Mouse (Mus musculus): ENCODE measurements at regions not wholly inside any gene's neighbourhood (a gene's known extent, or its start where the extent isn't known, plus 50 kb on each side); places are given as distances from the start of the nearest gene placed in this dataset.

GRCm38 (mm10) chr1:137256294-137256693 lies 296.0 kb upstream of the Nr5a2 start:
- TF ChIP-seq CTCF (IDR thresholded peaks at IDR 0.05; ENCODE audit: extremely low read depth, insufficient read depth, insufficient read length, insufficient replicate concordance) = no peak
- TF ChIP-seq POLR2A (IDR thresholded peaks at IDR 0.05; ENCODE audit: low read depth, low read length) = no peak

Measured in spleen, adult 2 months (tissue).